Mouse (Mus musculus): ENCODE data around the gene Tmem53.

Tmem53 gene

DNA sequence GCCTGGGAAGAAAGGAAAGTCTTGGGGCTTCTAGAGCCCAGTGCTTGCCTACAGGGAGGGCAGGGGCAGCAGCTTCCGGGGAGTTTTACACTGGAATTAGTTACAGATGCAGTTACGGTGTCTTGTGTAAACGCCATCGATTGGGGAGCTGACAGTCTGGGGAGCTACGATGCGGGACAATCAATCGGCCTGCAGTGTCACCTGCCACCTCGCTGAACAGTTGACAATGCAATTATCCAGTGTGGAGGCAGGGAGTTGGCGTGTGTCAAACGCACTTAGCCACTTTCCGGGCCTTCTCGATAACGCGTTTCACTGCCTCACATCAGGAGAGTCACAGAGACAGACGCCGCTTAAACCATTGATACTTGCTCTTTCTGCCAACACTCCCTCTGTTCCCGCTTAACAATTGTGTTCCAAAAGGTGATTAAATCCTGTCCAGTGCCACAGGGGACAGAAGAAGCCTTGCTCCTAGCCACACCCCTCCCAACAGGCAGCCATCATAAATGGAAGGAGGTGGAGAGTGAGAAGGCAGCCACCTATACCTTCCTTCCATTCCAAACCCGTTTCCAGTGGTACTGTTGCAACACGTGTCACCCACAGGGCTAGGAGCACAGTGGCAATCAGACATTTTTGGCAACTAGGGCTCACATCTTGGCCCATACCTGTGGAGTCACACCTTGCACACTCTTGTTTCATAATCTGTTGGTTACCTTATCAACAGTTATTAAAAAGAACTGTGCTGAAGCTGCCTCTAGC is 29.5 kb downstream of the Tmem53 start:
- DNase-seq (ENCODE audit: low spot score in 2 of 2): no peak

DNA sequence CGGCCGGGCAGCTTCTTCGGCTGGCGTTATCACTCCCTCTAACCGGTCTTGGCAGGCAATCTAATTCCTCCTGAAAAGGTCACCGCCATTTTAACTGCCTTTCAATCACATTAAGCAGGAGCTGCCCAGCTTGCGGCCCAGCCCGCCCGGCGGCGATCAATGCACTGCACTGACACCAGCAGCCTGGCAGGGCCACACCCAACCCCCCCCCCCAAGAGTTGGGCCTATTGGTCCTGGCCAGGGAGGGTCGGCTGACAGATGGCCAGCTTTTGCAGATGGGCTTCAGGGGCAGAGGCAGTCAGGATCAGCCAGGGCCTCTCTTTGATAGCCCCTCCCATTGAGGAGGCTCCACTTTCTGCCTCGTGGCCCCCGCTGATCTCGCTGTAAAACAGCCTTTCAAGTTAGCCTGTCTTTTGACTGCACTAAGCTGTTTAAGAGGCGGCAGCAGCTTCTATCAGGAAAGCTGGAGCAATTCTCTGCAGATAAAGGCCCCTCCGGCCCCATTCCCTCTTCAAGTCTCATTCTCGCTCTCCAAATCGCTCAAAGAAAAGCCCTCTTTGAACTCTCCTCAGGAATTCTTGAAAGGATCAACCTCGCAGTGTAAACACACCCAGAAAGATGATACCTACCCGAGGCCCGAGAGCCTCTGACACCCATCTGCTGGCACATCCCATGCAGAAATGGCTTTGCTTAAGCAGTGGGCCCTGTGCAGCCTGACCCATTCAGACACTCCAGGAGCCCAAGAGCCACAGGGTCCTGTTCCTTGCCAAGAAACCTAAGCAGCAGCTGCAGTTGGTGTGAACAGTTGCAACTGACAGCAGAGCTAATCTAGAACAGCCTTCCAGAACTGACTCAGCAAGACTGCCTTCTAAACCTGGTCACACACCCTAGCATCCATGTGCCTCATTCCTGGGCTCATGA is 31.8 kb downstream of the Tmem53 start:
- no peak for DNase-seq (ENCODE audit: low spot score in 2 of 2)

DNA sequence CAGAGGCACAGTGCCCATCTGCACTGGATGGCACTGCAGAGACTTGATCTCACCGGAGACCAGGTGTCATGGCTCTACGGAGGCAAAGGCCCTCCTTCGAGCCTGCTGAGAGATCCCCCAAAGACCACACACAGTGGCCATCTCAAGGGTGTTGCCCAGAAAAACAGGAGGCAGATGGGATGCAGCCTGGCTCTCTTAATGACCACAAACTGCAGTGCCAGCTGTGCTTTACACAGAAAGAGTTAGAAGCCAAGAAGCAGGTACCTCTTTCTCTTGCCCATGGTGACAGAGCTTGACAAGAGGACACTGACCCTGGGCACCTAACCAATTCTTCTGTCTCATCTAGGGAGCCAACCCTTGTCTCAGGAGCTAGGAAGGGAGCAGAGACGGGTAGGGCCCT is 32.6 kb downstream of the Tmem53 start:
- no peak for DNase-seq (ENCODE audit: low spot score in 2 of 2)

GRCm38 (mm10) chr4:117288277-117288926 is 36.7 kb downstream of the Tmem53 start:
- DNase-seq (ENCODE audit: low spot score in 2 of 2): no peak

- peak; percentile 38 to 56 for DNase-seq (ENCODE audit: low spot score in 2 of 2)
These were observed 37.4 kb downstream of the Tmem53 start for GRCm38 (mm10) chr4:117288927-117289801.

- DNase-seq (ENCODE audit: low spot score in 2 of 2): no peak
These were observed 39.9 kb downstream of the Tmem53 start for GRCm38 (mm10) chr4:117291696-117292095.

DNA sequence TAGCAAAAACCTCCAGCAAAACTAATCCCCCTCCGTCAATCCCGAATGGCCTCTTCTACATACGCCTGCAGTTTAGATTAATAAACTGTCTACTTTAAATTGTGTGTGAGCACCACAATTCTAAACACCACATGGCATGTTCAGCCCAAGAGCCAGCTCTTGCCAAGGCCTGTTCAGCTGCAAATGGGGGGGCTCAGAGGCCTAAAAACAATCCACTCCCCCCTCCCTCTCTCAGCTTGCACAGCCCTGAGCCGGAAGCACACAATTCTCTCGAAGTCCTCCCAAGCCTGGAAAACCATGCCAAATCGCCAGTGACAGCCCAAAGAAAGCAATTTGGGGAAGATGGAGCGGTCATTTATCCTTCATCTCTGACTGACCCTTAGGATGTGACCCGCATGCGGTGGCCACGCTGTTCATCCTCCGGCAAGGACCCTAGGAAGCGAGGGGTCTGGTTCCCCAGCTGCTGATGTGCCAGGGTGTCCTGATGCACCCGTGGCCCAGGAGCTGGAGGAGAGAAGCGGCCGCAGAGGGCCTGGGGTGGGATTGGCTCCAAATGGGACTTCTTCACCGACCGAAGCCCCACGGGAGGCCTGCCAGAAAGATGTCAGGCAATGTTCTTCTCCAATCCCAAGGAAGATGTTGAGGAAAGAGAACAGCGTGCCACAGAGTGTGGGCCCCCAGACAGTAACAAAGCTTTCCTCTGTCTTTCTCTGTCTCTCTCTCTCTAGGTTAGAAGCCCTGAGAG is 45.3 kb downstream of the Tmem53 start:
- no peak for DNase-seq (ENCODE audit: low spot score in 2 of 2)

GRCm38 (mm10) chr4:117297819-117298218 is 46.1 kb downstream of the Tmem53 start:
- no peak for DNase-seq (ENCODE audit: low spot score in 2 of 2)

DNA sequence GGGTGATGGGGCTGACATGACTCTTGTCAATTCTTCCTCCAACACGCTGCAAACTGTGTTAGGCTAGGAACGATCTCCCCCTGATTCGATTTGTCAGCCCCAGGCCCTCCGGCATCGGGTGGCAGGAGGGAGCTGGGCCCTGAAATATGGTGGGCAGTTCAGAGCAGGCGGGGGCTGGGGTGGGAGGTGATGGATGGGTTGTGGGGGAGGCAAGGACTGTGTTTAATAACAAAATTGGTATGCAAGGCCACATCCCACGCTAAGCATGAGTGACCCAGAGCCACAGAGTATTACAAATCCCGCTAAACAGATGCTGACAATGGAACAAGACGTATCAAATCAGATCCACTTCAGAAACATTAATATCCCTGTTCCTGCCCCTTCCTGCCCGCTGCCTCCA is 48.2 kb downstream of the Tmem53 start:
- DNase-seq (ENCODE audit: low spot score in 2 of 2): no peak

GRCm38 (mm10) chr4:117302027-117302806 is 50.5 kb downstream of the Tmem53 start:
- DNase-seq (ENCODE audit: low spot score in 2 of 2): no peak

GRCm38 (mm10) chr4:117303581-117304238 is 52.0 kb downstream of the Tmem53 start:
- no peak for DNase-seq (ENCODE audit: low spot score in 2 of 2)

DNA sequence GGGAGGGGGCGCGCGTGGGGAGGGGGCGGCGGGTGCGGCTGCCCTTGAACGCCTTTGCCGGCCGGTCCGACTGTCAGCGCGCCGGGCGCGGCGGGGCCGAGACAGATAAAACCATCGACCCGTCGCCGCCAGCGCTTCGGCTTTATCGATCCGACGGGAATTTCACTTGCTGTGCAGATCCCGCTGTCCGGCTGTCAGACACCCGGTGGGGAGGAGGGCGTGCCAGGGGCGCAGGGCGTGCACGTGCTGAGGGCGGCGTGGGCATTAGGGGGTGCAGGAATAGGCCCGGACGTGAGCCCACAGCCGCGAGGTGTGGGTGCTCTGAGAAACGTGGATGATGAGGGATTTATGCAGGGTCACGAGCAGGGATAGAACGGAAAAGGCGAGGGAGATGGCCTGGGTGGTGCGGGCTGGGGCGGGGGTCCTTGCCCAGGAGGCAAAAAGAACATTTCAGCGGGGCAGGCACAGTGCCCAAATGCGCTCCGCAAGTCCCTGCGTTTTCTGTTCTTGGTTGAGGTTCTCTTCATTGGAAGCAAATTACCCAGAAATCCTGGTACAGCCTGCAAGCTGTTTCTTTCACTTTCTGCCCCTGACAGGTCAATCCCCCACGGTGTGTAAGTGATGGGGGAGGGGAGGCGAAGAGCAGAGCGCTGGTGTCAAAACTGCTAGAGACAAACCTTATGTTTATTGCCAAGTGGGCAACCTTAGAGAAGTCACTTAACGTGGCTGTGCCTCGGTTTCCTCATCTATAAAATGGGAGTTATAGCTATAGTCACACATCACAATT is 52.7 kb downstream of the Tmem53 start:
- no peak for DNase-seq (ENCODE audit: low spot score in 2 of 2)

- no peak for DNase-seq (ENCODE audit: low spot score in 2 of 2)
These were observed 53.7 kb downstream of the Tmem53 start for GRCm38 (mm10) chr4:117305461-117305860.

- no peak for DNase-seq (ENCODE audit: low spot score in 2 of 2)
These were observed 55.5 kb downstream of the Tmem53 start for GRCm38 (mm10) chr4:117307270-117307669.

DNA sequence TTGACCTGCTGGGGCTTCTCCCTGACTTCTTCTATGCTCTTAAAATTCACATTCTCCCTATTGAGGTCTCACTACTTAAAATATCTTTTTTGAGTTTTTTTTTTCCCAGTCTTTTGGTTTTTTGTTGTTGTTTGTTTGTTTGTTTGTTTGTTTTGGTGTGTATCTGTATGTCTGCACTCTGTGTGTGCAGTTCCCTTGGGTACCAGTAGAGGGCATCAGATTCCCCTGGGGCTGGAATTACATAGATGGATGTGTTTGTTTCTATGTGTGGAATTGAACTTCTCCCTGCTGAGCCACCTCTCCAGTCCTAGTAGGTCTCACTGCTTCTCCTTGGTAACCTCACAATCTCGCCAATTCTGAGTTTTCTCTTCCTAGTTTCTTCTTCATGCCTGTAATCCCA is 57.7 kb downstream of the Tmem53 start:
- DNase-seq (ENCODE audit: low spot score in 2 of 2): no peak

DNA sequence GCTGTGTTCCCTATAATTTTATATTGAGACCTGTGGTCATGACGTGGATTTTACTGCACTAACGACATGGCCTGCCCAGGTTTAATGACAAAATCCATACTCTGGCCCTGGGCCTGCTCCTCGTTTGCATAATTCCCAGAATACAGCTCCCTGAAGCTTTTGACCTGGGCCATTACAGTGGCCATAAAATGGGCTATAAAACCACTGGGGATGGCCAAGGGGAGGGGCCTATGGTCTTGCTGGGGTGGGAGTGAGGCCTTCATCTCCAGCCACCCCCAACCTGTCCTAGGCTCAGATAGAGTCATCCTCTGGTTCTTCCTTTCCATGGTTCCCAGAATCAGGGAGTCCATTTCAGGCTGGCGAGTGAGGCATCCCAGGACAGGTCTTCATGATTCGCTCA is 60.1 kb downstream of the Tmem53 start:
- DNase-seq (ENCODE audit: low spot score in 2 of 2): no peak

- no peak for DNase-seq (ENCODE audit: low spot score in 2 of 2)
These were observed 60.8 kb downstream of the Tmem53 start for GRCm38 (mm10) chr4:117312416-117313084.

DNA sequence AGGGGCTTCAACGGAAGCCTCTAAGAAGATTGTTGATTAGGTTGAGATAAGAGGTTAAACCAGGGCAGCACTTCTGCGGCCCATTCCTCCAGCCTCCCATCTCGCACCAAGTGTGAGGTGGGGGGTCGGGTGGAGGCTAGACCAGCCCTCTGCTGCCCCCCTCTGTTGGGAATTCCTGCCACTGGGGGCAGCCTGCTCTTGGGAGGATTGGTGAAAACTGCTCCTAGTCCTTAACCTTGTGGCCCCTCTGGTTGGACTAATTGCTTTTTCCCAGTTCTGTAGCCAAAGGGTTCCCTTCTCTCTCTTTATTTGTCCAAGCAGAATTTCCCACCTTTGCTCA is 61.3 kb downstream of the Tmem53 start:
- DNase-seq (ENCODE audit: low spot score in 2 of 2): no peak
